17 mouse cellular contexts compared by ENCODE assay signal in genomic region chr5:118095433-118095832, GRCm38 (mm10).
"Had no signal": no experiment of that assay in that cellular context is flagged by ENCODE, and none has a peak within 500 bp of the region (broad histone marks: within the 10 kb centered on the region; RNA-seq: fewer than 3 reads in every experiment).

No protein-coding gene starts in this region.

- H3K9me3 ChIP-seq: midbrain, embryonic 10.5 days; midbrain, embryonic 12.5 days; neural tube, embryonic 13.5 days had no signal

- H3K9ac ChIP-seq: lung, embryonic 14.5 days; midbrain, embryonic 12.5 days; neural tube, embryonic 13.5 days had no signal

- DNase-seq: lung, adult 18-20 months; lung, embryonic 14.5 days; lung, postnatal 10 days; lung, postnatal 4 days; midbrain, embryonic 14.5 days; right cerebral cortex, adult 18-20 months; right cerebral cortex, postnatal 25 days; right cerebral cortex, postnatal 4 days; spleen, adult 18-20 months; thymus, adult 18-20 months; thymus, postnatal 14 days; thymus, postnatal 36 days had no signal

- ATAC-seq: midbrain, embryonic 16.5 days had no signal

- H3K4me2 ChIP-seq: lung, embryonic 14.5 days; midbrain, embryonic 12.5 days; neural tube, embryonic 13.5 days had no signal

- H3K27ac ChIP-seq: midbrain, embryonic 10.5 days; midbrain, embryonic 12.5 days; neural tube, embryonic 13.5 days had no signal

- H3K27me3 ChIP-seq: midbrain, embryonic 12.5 days; neural tube, embryonic 13.5 days had no signal

- H3K4me3 ChIP-seq: midbrain, embryonic 10.5 days; midbrain, embryonic 12.5 days; myocyte; neural tube, embryonic 13.5 days had no signal
